Mouse (Mus musculus): ENCODE results near the gene Ptpn11.

DNA sequence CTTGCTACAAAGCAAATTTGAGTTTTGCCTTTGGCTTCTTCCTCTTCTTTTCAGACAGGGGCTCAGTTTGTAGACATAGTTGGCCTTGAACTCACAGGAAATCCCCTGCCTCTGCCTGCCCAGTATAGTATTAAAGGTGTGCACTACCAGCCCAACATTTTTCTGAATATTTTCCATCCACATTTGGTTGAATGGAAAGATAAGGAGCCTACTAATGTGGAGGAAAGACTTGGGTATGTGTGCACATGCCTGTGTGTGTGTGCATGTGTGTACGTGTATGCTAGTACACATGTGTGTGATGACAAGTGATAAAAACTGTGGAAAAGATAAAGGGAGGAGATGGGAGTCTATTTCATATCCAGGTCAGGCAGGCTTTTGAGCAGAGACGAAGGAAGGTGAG lies 34.7 kb upstream of the Ptpn11 start:
- no peak for TF ChIP-seq CTCF (IDR thresholded peaks at IDR 0.05; ENCODE audit: low read depth)
- TF ChIP-seq EP300 (IDR thresholded peaks at IDR 0.05; ENCODE audit: low read depth), result no peak
